Mouse (Mus musculus): ENCODE data around the gene Dnajb8.

DNA sequence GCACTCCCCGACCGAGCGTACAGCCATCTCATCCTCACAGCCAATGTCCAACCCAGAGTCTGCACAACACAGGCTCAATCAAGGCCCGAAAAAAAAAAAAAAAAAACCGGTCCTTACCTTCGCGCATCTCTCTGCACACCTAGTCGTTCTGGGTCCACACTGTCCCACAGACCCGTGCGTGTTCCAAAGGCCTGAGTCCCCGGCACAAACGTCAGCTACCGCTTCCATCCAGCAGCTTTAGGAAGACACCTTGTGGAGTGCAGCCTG, 32.1 kb upstream of the Dnajb8 start:
- no peak for TF ChIP-seq POLR2A (IDR thresholded peaks at IDR 0.05; ENCODE audit: low read depth, low read length)
- TF ChIP-seq CTCF (conservative IDR thresholded peaks at IDR 0.05; ENCODE audit: insufficient read depth, insufficient read length, low read depth, low read length), result no peak
